Mouse (Mus musculus) E14TG2a.4 (cell line): ENCODE data around the gene Rmnd1.
A peak's percentile ranks its signal among the peaks of the same experiment; 100 is the strongest.

Experiments
- H3K27me3 ChIP-seq: 2 replicates; pipeline ENCODE4 v1.6.1; 2014; ENCODE audit warnings: low read length, control low read depth; ENCODE audit not compliant: insufficient read depth
- H3K36me3 ChIP-seq: 2 replicates; pipeline ENCODE4 v1.6.1; 2014; ENCODE audit warnings: low read length, control low read depth; ENCODE audit not compliant: insufficient read depth
- H3K4me1 ChIP-seq: replicated peaks from 2 replicates; pipeline ENCODE4 v1.6.1; 2014; ENCODE audit warnings: low read depth, low read length, control low read depth
- H3K4me3 ChIP-seq: replicated peaks from 2 replicates; pipeline ENCODE4 v1.5.1; 2014; ENCODE audit warnings: mild to moderate bottlenecking, low read length
- H3K9me3 ChIP-seq: 2 replicates; pipeline ENCODE4 v1.6.1; 2014; ENCODE audit warnings: low read length, control low read depth
- CTCF ChIP-seq: conservative IDR thresholded peaks from 2 replicates; pipeline ENCODE4 v1.5.1; 2014; ENCODE audit warnings: low read length
- NANOG ChIP-seq: IDR thresholded peaks from 2 replicates; pipeline ENCODE4 v1.6.1; 2014; ENCODE audit warnings: borderline replicate concordance, low read length, mixed read lengths
- POU5F1 ChIP-seq: IDR thresholded peaks from 2 replicates; pipeline ENCODE4 v1.6.1; 2014; ENCODE audit warnings: low read length, borderline replicate concordance

The Rmnd1 gene

GRCm38 (mm10) chr10:4407191-4407590 lies 25.0 kb downstream of the Rmnd1 start:
- Histone ChIP-seq H3K9me3 (no peaks in the 10 kb centered on the region), H3K36me3 (peaks cover 86% of the 10 kb centered on the region), H3K4me3 (no peak overlapping the region), H3K27me3 (no peaks in the 10 kb centered on the region), H3K4me1 (peaks cover 11% of the 10 kb centered on the region)
- TF ChIP-seq CTCF (no peak), POU5F1 (no peak), NANOG (no peak)

- Histone ChIP-seq H3K36me3 (peaks cover 77% of the 10 kb centered on the region), H3K4me1 (peaks cover 11% of the 10 kb centered on the region), H3K27me3 (no peaks in the 10 kb centered on the region), H3K9me3 (no peaks in the 10 kb centered on the region), H3K4me3 (no peak overlapping the region)
- TF ChIP-seq CTCF (no peak), POU5F1 (no peak), NANOG (no peak)
Observed at GRCm38 (mm10) chr10:4405511-4405910, 26.7 kb downstream of the Rmnd1 start.

GRCm38 (mm10) chr10:4404895-4405491 lies 27.2 kb downstream of the Rmnd1 start:
- Histone ChIP-seq H3K9me3 (no peaks in the 10 kb centered on the region), H3K4me3 (no peak overlapping the region), H3K4me1 (peaks cover 11% of the 10 kb centered on the region), H3K36me3 (peaks cover 73% of the 10 kb centered on the region), H3K27me3 (no peaks in the 10 kb centered on the region)
- no peak for TF ChIP-seq POU5F1
- TF ChIP-seq CTCF = peak; percentile 60

GRCm38 (mm10) chr10:4398058-4398457 lies 34.1 kb downstream of the Rmnd1 start:
- Histone ChIP-seq H3K9me3 (no peaks in the 10 kb centered on the region), H3K4me3 (no peak overlapping the region), H3K27me3 (no peaks in the 10 kb centered on the region), H3K36me3 (peaks cover 55% of the 10 kb centered on the region), H3K4me1 (peaks cover 31% of the 10 kb centered on the region)
- TF ChIP-seq NANOG = no peak
- TF ChIP-seq POU5F1 = no peak
- no peak for TF ChIP-seq CTCF

- Histone ChIP-seq H3K27me3 (no peaks in the 10 kb centered on the region), H3K4me1 (peaks cover 58% of the 10 kb centered on the region), H3K9me3 (no peaks in the 10 kb centered on the region), H3K36me3 (peaks cover 74% of the 10 kb centered on the region), H3K4me3 (no peak overlapping the region)
- TF ChIP-seq NANOG = no peak
- no peak for TF ChIP-seq POU5F1
Observed at GRCm38 (mm10) chr10:4395321-4395720, 36.9 kb downstream of the Rmnd1 start.

- H3K4me1 ChIP-seq = peaks cover 75% of the 10 kb centered on the region
Observed at GRCm38 (mm10) chr10:4391851-4392250, 40.3 kb downstream of the Rmnd1 start.

GRCm38 (mm10) chr10:4391076-4391475 lies 41.1 kb downstream of the Rmnd1 start:
- Histone ChIP-seq H3K36me3 (peaks cover 78% of the 10 kb centered on the region), H3K4me3 (peak overlapping the region; percentile 8; the same call in 1 of the 2 replicates), H3K4me1 (peaks cover 75% of the 10 kb centered on the region), H3K27me3 (no peaks in the 10 kb centered on the region), H3K9me3 (no peaks in the 10 kb centered on the region)
- no peak for TF ChIP-seq POU5F1
- TF ChIP-seq CTCF = no peak
- TF ChIP-seq NANOG = no peak

More at GRCm38 (mm10) chr10:4391851-4392250, 40.3 kb downstream of the Rmnd1 start:
- TF ChIP-seq POU5F1 (no peak), CTCF (peak; percentile 56)
- H3K27me3 ChIP-seq = no peaks in the 10 kb centered on the region
- H3K9me3 ChIP-seq = no peaks in the 10 kb centered on the region
- H3K36me3 ChIP-seq = peaks cover 80% of the 10 kb centered on the region
- peak overlapping the region; percentile 8; the same call in 1 of the 2 replicates for H3K4me3 ChIP-seq

GRCm38 (mm10) chr10:4390550-4390949 lies 41.6 kb downstream of the Rmnd1 start:
- Histone ChIP-seq H3K4me3 (peak overlapping the region; percentile 18; the same call in 1 of the 2 replicates), H3K4me1 (peaks cover 74% of the 10 kb centered on the region), H3K27me3 (no peaks in the 10 kb centered on the region), H3K9me3 (no peaks in the 10 kb centered on the region), H3K36me3 (peaks cover 73% of the 10 kb centered on the region)
- no peak for TF ChIP-seq NANOG
- no peak for TF ChIP-seq CTCF
- TF ChIP-seq POU5F1 = no peak

- Histone ChIP-seq H3K4me1 (peaks cover 68% of the 10 kb centered on the region), H3K4me3 (peak overlapping the region; percentile 90), H3K27me3 (no peaks in the 10 kb centered on the region), H3K9me3 (no peaks in the 10 kb centered on the region), H3K36me3 (peaks cover 64% of the 10 kb centered on the region)
- TF ChIP-seq NANOG = no peak
- TF ChIP-seq CTCF = no peak
- no peak for TF ChIP-seq POU5F1
Observed at GRCm38 (mm10) chr10:4389461-4390112, 42.6 kb downstream of the Rmnd1 start.
